Mouse (Mus musculus): ENCODE results near the gene Rtkn2. TPM values are rescaled to one million over a fixed set of nuclear protein-coding genes. Genes with fewer than 3 reads are reported as not detected.

Rtkn2 gene
- total and polyA plus RNA-seq, 3 experiments: 1.1 to 1.3 TPM; not detected in 1

DNA sequence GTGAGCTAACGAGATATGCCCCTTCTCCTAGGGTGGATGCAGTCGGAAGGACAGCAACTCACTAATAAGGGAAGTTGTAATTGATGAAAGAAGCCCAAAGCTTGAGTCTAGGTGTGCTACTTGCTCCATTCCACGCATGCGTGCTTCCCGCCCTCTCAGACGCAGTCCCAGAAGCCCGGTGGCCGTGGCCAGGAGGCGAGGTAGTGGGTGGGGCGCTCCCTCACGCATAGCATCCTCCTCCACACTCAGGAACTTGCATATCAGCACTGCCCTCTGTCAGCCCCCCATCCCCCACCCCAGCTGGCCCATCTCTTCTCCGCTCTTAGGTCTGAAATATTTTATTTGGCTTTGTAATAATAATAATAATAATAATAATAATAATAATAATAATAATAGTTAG is 16.0 kb downstream of the Rtkn2 start:
- Histone ChIP-seq H3K9me3 (replicated peaks; ENCODE audit: insufficient read depth, low read length) (no peaks in the 10 kb centered on the region), H3K79me2 (ENCODE audit: control insufficient read depth, insufficient read depth, low read length, poor library complexity) (no peaks in the 10 kb centered on the region), H3K27ac (ENCODE audit: control insufficient read depth, low read depth, low read length) (no peak overlapping the region), H3K4me1 (ENCODE audit: control insufficient read depth in 1 of 2, insufficient read depth in 2 of 2, low read length in 2 of 2) (no peaks in the 10 kb centered on the region), H3K4me3 (ENCODE audit: control insufficient read depth in 1 of 2, insufficient read depth in 1 of 2, low read depth in 2 of 2, low read length in 2 of 2) (no peak overlapping the region), H3K36me3 (ENCODE audit: control insufficient read depth in 1 of 2, insufficient read depth in 2 of 2, low read length in 2 of 2) (no peaks in the 10 kb centered on the region), H3K27me3 (ENCODE audit: control insufficient read depth in 1 of 2, insufficient read depth in 2 of 2, low read length in 2 of 2) (no peaks in the 10 kb centered on the region), H3K9ac (ENCODE audit: control insufficient read depth, low read depth, low read length, poor library complexity, severe bottlenecking) (no peak overlapping the region)
- DNase-seq (ENCODE audit: low read depth, low spot score): no peak
- TF ChIP-seq POLR2A (IDR thresholded peaks at IDR 0.05; ENCODE audit: control insufficient read depth in 1 of 2, insufficient read depth in 1 of 2, low read depth in 1 of 2, low read length in 2 of 2, poor library complexity in 1 of 2): no peak
- TF ChIP-seq CHD1 (IDR thresholded peaks at IDR 0.05; ENCODE audit: low read depth, low read length): no peak

DNA sequence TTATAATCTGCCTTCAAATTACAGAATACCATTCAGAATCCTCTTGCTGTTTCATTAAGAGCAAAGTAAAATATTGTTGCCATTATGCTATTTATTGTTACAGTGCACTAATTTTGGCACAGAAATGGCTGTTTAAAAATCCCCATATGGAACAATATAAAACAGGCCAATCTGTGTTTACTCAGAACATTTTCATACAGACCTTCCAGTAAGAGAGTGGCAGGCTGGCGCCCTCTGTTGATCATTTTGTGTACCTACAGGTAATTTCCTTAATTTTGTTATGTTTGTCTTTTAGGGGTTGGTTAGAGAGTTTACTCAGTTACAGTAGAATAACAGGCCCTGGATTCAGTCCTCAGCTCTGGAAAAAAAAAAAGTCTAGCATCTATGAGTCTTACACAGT is 16.8 kb downstream of the Rtkn2 start:
- DNase-seq (ENCODE audit: low read depth, low spot score): peak; percentile 56
- Histone ChIP-seq H3K4me1 (ENCODE audit: control insufficient read depth in 1 of 2, insufficient read depth in 2 of 2, low read length in 2 of 2) (no peaks in the 10 kb centered on the region), H3K36me3 (ENCODE audit: control insufficient read depth in 1 of 2, insufficient read depth in 2 of 2, low read length in 2 of 2) (no peaks in the 10 kb centered on the region), H3K79me2 (ENCODE audit: control insufficient read depth, insufficient read depth, low read length, poor library complexity) (no peaks in the 10 kb centered on the region), H3K9me3 (replicated peaks; ENCODE audit: insufficient read depth, low read length) (no peaks in the 10 kb centered on the region), H3K9ac (ENCODE audit: control insufficient read depth, low read depth, low read length, poor library complexity, severe bottlenecking) (no peak overlapping the region), H3K27me3 (ENCODE audit: control insufficient read depth in 1 of 2, insufficient read depth in 2 of 2, low read length in 2 of 2) (no peaks in the 10 kb centered on the region), H3K4me3 (ENCODE audit: control insufficient read depth in 1 of 2, insufficient read depth in 1 of 2, low read depth in 2 of 2, low read length in 2 of 2) (no peak overlapping the region), H3K27ac (ENCODE audit: control insufficient read depth, low read depth, low read length) (no peak overlapping the region)
- no peak for TF ChIP-seq CHD2 (IDR thresholded peaks at IDR 0.05; ENCODE audit: low read length)
- TF ChIP-seq ETS1 (IDR thresholded peaks at IDR 0.05; ENCODE audit: low read depth, low read length): no peak
- no peak for TF ChIP-seq RCOR1 (IDR thresholded peaks at IDR 0.05; ENCODE audit: low read depth, low read length)
- peak; percentile 15 to 68 (median 48); a peak in 5 of 6 replicates for TF ChIP-seq CTCF (IDR thresholded peaks at IDR 0.05 in 2 of 3, conservative IDR thresholded peaks at IDR 0.05 in 1 of 3; ENCODE audit: control insufficient read depth in 1 of 3, insufficient read depth in 1 of 3, low read depth in 2 of 3, low read length in 3 of 3, poor library complexity in 1 of 3, severe bottlenecking in 1 of 3)
- TF ChIP-seq ZNF384 (IDR thresholded peaks at IDR 0.05; ENCODE audit: low read depth, low read length): no peak
- peak; percentile 48 for TF ChIP-seq SMC3 (IDR thresholded peaks at IDR 0.05; ENCODE audit: low read depth, low read length)
- peak; percentile 59 for TF ChIP-seq RAD21 (IDR thresholded peaks at IDR 0.05; ENCODE audit: low read depth, low read length)
- 0 out of 2 replicates have a peak, but pooled peaks have one; percentile 43 for TF ChIP-seq ZC3H11A (IDR thresholded peaks at IDR 0.05; ENCODE audit: low read depth, low read length)
- no peak for TF ChIP-seq USF1 (IDR thresholded peaks at IDR 0.05; ENCODE audit: low read depth, low read length)
- no peak for TF ChIP-seq HCFC1 (IDR thresholded peaks at IDR 0.05; ENCODE audit: low read depth, low read length)

DNA sequence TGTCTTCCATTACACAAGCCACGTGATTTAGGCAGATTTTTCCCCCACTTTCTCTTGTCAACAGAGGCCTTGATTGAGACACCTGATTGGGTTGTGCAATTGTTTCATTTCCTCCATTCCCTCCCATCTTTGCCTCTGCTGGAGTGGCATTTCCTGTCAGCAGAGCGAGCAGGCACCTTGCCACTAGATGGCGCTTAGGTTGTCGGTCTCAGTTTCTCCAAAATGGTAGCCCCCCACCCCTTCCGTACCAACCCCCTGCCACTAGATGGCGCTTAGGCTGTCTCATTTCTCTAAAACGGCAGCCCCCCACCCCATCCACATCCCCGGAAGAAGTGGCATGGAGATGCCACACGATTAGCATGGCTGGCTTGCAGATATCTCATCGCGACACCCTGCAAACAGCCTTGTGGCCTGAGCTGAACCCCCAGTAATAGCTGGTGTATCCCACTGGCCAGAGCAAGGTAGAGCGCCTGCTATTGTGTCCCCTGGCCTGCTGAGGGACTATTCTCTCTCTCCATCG is 18.8 kb downstream of the Rtkn2 start:
- no peaks in the 10 kb centered on the region for H3K4me1 ChIP-seq (ENCODE audit: control insufficient read depth in 1 of 2, insufficient read depth in 2 of 2, low read length in 2 of 2)
- no peak overlapping the region; a peak in 1 of 4 replicates for H3K4me3 ChIP-seq (ENCODE audit: control insufficient read depth in 1 of 2, insufficient read depth in 1 of 2, low read depth in 2 of 2, low read length in 2 of 2)
- H3K79me2 ChIP-seq (ENCODE audit: control insufficient read depth, insufficient read depth, low read length, poor library complexity): no peaks in the 10 kb centered on the region
- no peak overlapping the region for H3K9ac ChIP-seq (ENCODE audit: control insufficient read depth, low read depth, low read length, poor library complexity, severe bottlenecking)
- peak; percentile 57 for DNase-seq (ENCODE audit: low read depth, low spot score)
- TF ChIP-seq MAZ (IDR thresholded peaks at IDR 0.05; ENCODE audit: low read depth, low read length): peak; percentile 76; the same call in 1 of the 2 replicates
- TF ChIP-seq MYC (IDR thresholded peaks at IDR 0.05; ENCODE audit: low read depth, low read length): no peak
- peak; percentile 28 for TF ChIP-seq ZC3H11A (IDR thresholded peaks at IDR 0.05; ENCODE audit: low read depth, low read length)
- TF ChIP-seq SMC3 (IDR thresholded peaks at IDR 0.05; ENCODE audit: low read depth, low read length): peak; percentile 75
- no peak for TF ChIP-seq MXI1 (IDR thresholded peaks at IDR 0.05; ENCODE audit: low read depth, low read length)
- peak; percentile 63 to 89 (median 75) for TF ChIP-seq CTCF (IDR thresholded peaks at IDR 0.05 in 2 of 3, conservative IDR thresholded peaks at IDR 0.05 in 1 of 3; ENCODE audit: control insufficient read depth in 1 of 3, insufficient read depth in 1 of 3, low read depth in 2 of 3, low read length in 3 of 3, poor library complexity in 1 of 3, severe bottlenecking in 1 of 3)
- TF ChIP-seq RAD21 (IDR thresholded peaks at IDR 0.05; ENCODE audit: low read depth, low read length): peak; percentile 46
- no peak for TF ChIP-seq E2F4 (IDR thresholded peaks at IDR 0.05; ENCODE audit: borderline replicate concordance, low read depth, low read length)
- no peaks in the 10 kb centered on the region for H3K9me3 ChIP-seq (replicated peaks; ENCODE audit: insufficient read depth, low read length)
- no peak overlapping the region for H3K27ac ChIP-seq (ENCODE audit: control insufficient read depth, low read depth, low read length)
- H3K36me3 ChIP-seq (ENCODE audit: control insufficient read depth in 1 of 2, insufficient read depth in 2 of 2, low read length in 2 of 2): no peaks in the 10 kb centered on the region
- no peaks in the 10 kb centered on the region for H3K27me3 ChIP-seq (ENCODE audit: control insufficient read depth in 1 of 2, insufficient read depth in 2 of 2, low read length in 2 of 2)
